Mouse (Mus musculus) embryo, embryonic 10.5 days (tissue): ENCODE data around the gene Dab1.

ENCODE experiments used
- DNase-seq: peaks from one replicate; pipeline ENCODE4 v3.0.0-alpha.2; 2015; ENCODE audit warnings: low spot score

Gene Dab1

GRCm38 (mm10) chr4:104111614-104112013 lies 492.5 kb downstream of the Dab1 start:
- DNase-seq = no peak

GRCm38 (mm10) chr4:104113209-104114005 lies 494.2 kb downstream of the Dab1 start:
- no peak for DNase-seq

GRCm38 (mm10) chr4:104114006-104114361 lies 494.8 kb downstream of the Dab1 start:
- DNase-seq = no peak

- DNase-seq = no peak
Measured at GRCm38 (mm10) chr4:104120108-104120507, 500.9 kb downstream of the Dab1 start.

GRCm38 (mm10) chr4:104121959-104122358 lies 502.8 kb downstream of the Dab1 start:
- DNase-seq = no peak

GRCm38 (mm10) chr4:104122364-104122763 lies 503.2 kb downstream of the Dab1 start:
- DNase-seq = no peak

GRCm38 (mm10) chr4:104153637-104154036 lies 534.5 kb downstream of the Dab1 start:
- DNase-seq = no peak

- no peak for DNase-seq
Measured at GRCm38 (mm10) chr4:104178067-104178466, 558.9 kb downstream of the Dab1 start.

- no peak for DNase-seq
Measured at GRCm38 (mm10) chr4:104186311-104186710, 567.2 kb downstream of the Dab1 start.

GRCm38 (mm10) chr4:104198635-104199034 lies 579.5 kb downstream of the Dab1 start:
- no peak for DNase-seq

GRCm38 (mm10) chr4:104201686-104202085 lies 582.5 kb downstream of the Dab1 start:
- DNase-seq = no peak

- DNase-seq = no peak
Measured at GRCm38 (mm10) chr4:104204047-104204446, 584.9 kb downstream of the Dab1 start.

- DNase-seq = no peak
Measured at GRCm38 (mm10) chr4:104206639-104207038, 587.5 kb downstream of the Dab1 start.

- DNase-seq = peak; percentile 51
Measured at GRCm38 (mm10) chr4:104209081-104209480, 589.9 kb downstream of the Dab1 start.

- DNase-seq = no peak
Measured at GRCm38 (mm10) chr4:104210796-104211195, 591.6 kb downstream of the Dab1 start.

GRCm38 (mm10) chr4:104211531-104212455 lies 592.6 kb downstream of the Dab1 start:
- no peak for DNase-seq

GRCm38 (mm10) chr4:104214724-104215123 lies 595.6 kb downstream of the Dab1 start:
- DNase-seq = no peak

GRCm38 (mm10) chr4:104217336-104217735 lies 598.2 kb downstream of the Dab1 start:
- DNase-seq = no peak

- no peak for DNase-seq
Measured at GRCm38 (mm10) chr4:104218765-104219164, 599.6 kb downstream of the Dab1 start.

GRCm38 (mm10) chr4:104220099-104220498 lies 600.9 kb downstream of the Dab1 start:
- DNase-seq = no peak

- DNase-seq = no peak
Measured at GRCm38 (mm10) chr4:104229296-104229695, 610.1 kb downstream of the Dab1 start.

- peak; percentile 39 for DNase-seq
Measured at GRCm38 (mm10) chr4:104246506-104246905, 627.3 kb downstream of the Dab1 start.

- DNase-seq = no peak
Measured at GRCm38 (mm10) chr4:104249462-104249861, 630.3 kb downstream of the Dab1 start.
